Mouse (Mus musculus): Measurements from ENCODE around the gene Rhbdf2. TPM values are rescaled to one million over a fixed set of nuclear protein-coding genes. Genes with fewer than 3 reads are reported as not detected.

Gene Rhbdf2
- polyA plus RNA-seq, 1 experiment from 2014 or later: 12.8 TPM

- Histone ChIP-seq H3K4me1 (ENCODE audit: insufficient read depth, low read length) (peaks cover 42% of the 10 kb centered on the region), H3K9me3 (ENCODE audit: low read length) (no peaks in the 10 kb centered on the region), H3K9ac (replicated peaks; ENCODE audit: low read length) (peak overlapping the region; percentile 36; the same call in 1 of the 2 replicates), H3K27me3 (ENCODE audit: insufficient read depth, low read length) (0 out of 2 replicates have a peak, but pooled peaks cover 6% of the 10 kb centered on the region), H3K4me3 (ENCODE audit: low read length) (no peak overlapping the region), H3K27ac (ENCODE audit: low read length) (no peak overlapping the region; the same call in 1 of the 2 replicates), H3K36me3 (ENCODE audit: insufficient read depth, low read length) (no peaks in the 10 kb centered on the region), H3K4me2 (replicated peaks; ENCODE audit: low read depth, low read length) (0 out of 2 replicates have a peak overlapping the region, but pooled peaks have one; percentile 1)
- ATAC-seq (ENCODE audit: low FRiP score, low TSS enrichment): peak; percentile 2; the same call in 1 of the 2 replicates
- 14% methylated on average over 13 of the region's 13 CpGs for WGBS
Measured at GRCm38 (mm10) chr11:116661291-116661947, 34.6 kb upstream of the Rhbdf2 start.

GRCm38 (mm10) chr11:116660181-116660580 is 33.4 kb upstream of the Rhbdf2 start:
- H3K4me1 ChIP-seq (ENCODE audit: insufficient read depth, low read length): peaks cover 42% of the 10 kb centered on the region
- H3K9me3 ChIP-seq (ENCODE audit: low read length): no peaks in the 10 kb centered on the region
- 75% methylated on average over 9 of the region's 9 CpGs for WGBS

GRCm38 (mm10) chr11:116659027-116659621 is 32.3 kb upstream of the Rhbdf2 start:
- WGBS: 77% methylated on average over 15 of the region's 15 CpGs
- H3K9me3 ChIP-seq (ENCODE audit: low read length): no peaks in the 10 kb centered on the region
- ATAC-seq (ENCODE audit: low FRiP score, low TSS enrichment): no peak
- H3K27ac ChIP-seq (ENCODE audit: low read length): no peak overlapping the region
- no peak overlapping the region for H3K4me3 ChIP-seq (ENCODE audit: low read length)
- H3K4me1 ChIP-seq (ENCODE audit: insufficient read depth, low read length): peaks cover 46% of the 10 kb centered on the region
- peaks cover 14% of the 10 kb centered on the region for H3K27me3 ChIP-seq (ENCODE audit: insufficient read depth, low read length)
- H3K9ac ChIP-seq (replicated peaks; ENCODE audit: low read length): no peak overlapping the region
- H3K4me2 ChIP-seq (replicated peaks; ENCODE audit: low read depth, low read length): no peak overlapping the region
- H3K36me3 ChIP-seq (ENCODE audit: insufficient read depth, low read length): no peaks in the 10 kb centered on the region

More at GRCm38 (mm10) chr11:116660181-116660580, 33.4 kb upstream of the Rhbdf2 start:
- ATAC-seq (ENCODE audit: low FRiP score, low TSS enrichment): no peak
- H3K27me3 ChIP-seq (ENCODE audit: insufficient read depth, low read length): 0 out of 2 replicates have a peak, but pooled peaks cover 6% of the 10 kb centered on the region
- H3K4me3 ChIP-seq (ENCODE audit: low read length): no peak overlapping the region
- H3K36me3 ChIP-seq (ENCODE audit: insufficient read depth, low read length): no peaks in the 10 kb centered on the region
- no peak overlapping the region for H3K9ac ChIP-seq (replicated peaks; ENCODE audit: low read length)
- no peak overlapping the region for H3K27ac ChIP-seq (ENCODE audit: low read length)
- no peak overlapping the region for H3K4me2 ChIP-seq (replicated peaks; ENCODE audit: low read depth, low read length)

GRCm38 (mm10) chr11:116658238-116658637 is 31.4 kb upstream of the Rhbdf2 start:
- ATAC-seq (ENCODE audit: low FRiP score, low TSS enrichment): peak; percentile 28; the same call in 1 of the 2 replicates
- WGBS: 58% methylated on average over 10 of the region's 10 CpGs
- Histone ChIP-seq H3K36me3 (ENCODE audit: insufficient read depth, low read length) (no peaks in the 10 kb centered on the region), H3K4me1 (ENCODE audit: insufficient read depth, low read length) (peaks cover 52% of the 10 kb centered on the region), H3K9ac (replicated peaks; ENCODE audit: low read length) (0 out of 2 replicates have a peak overlapping the region, but pooled peaks have one; percentile 46), H3K4me3 (ENCODE audit: low read length) (no peak overlapping the region), H3K9me3 (ENCODE audit: low read length) (no peaks in the 10 kb centered on the region), H3K4me2 (replicated peaks; ENCODE audit: low read depth, low read length) (peak overlapping the region; percentile 49), H3K27ac (ENCODE audit: low read length) (peak overlapping the region; percentile 82), H3K27me3 (ENCODE audit: insufficient read depth, low read length) (peaks cover 20% of the 10 kb centered on the region)

- Histone ChIP-seq H3K36me3 (ENCODE audit: insufficient read depth, low read length) (no peaks in the 10 kb centered on the region), H3K9me3 (ENCODE audit: low read length) (no peaks in the 10 kb centered on the region), H3K4me2 (replicated peaks; ENCODE audit: low read depth, low read length) (peak overlapping the region; percentile 49), H3K27ac (ENCODE audit: low read length) (peak overlapping the region; percentile 82), H3K27me3 (ENCODE audit: insufficient read depth, low read length) (peaks cover 23% of the 10 kb centered on the region), H3K4me1 (ENCODE audit: insufficient read depth, low read length) (peaks cover 47% of the 10 kb centered on the region), H3K4me3 (ENCODE audit: low read length) (peak overlapping the region; percentile 40), H3K9ac (replicated peaks; ENCODE audit: low read length) (peak overlapping the region; percentile 59; the same call in 1 of the 2 replicates)
- WGBS: 14% methylated on average over 22 of the region's 22 CpGs
- peak; percentile 90 for ATAC-seq (ENCODE audit: low FRiP score, low TSS enrichment)
Measured at GRCm38 (mm10) chr11:116657311-116658223, 30.7 kb upstream of the Rhbdf2 start.

GRCm38 (mm10) chr11:116656348-116657191 is 29.8 kb upstream of the Rhbdf2 start:
- Histone ChIP-seq H3K9ac (replicated peaks; ENCODE audit: low read length) (no peak overlapping the region; the same call in 1 of the 2 replicates), H3K36me3 (ENCODE audit: insufficient read depth, low read length) (no peaks in the 10 kb centered on the region), H3K4me2 (replicated peaks; ENCODE audit: low read depth, low read length) (no peak overlapping the region; the same call in 1 of the 2 replicates), H3K4me3 (ENCODE audit: low read length) (no peak overlapping the region), H3K4me1 (ENCODE audit: insufficient read depth, low read length) (peaks cover 37% of the 10 kb centered on the region), H3K27ac (ENCODE audit: low read length) (no peak overlapping the region), H3K9me3 (ENCODE audit: low read length) (no peaks in the 10 kb centered on the region), H3K27me3 (ENCODE audit: insufficient read depth, low read length) (peaks cover 26% of the 10 kb centered on the region)
- WGBS: 75% methylated on average over 16 of the region's 16 CpGs
- no peak for ATAC-seq (ENCODE audit: low FRiP score, low TSS enrichment)

- WGBS: 6% methylated on average over 28 of the region's 28 CpGs
- no peak within 1 kb of the TSS for H3K27ac ChIP-seq (ENCODE audit: low read length)
- peak within 1 kb of the TSS; percentile 60 for H3K4me3 ChIP-seq (ENCODE audit: low read length)
- H3K9ac ChIP-seq (replicated peaks; ENCODE audit: low read length): peak within 1 kb of the TSS; percentile 68
- peaks cover 26% of the 10 kb centered on the region for H3K27me3 ChIP-seq (ENCODE audit: insufficient read depth, low read length)
- no peak for ATAC-seq (ENCODE audit: low FRiP score, low TSS enrichment)
- H3K4me1 ChIP-seq (ENCODE audit: insufficient read depth, low read length): peaks cover 29% of the 10 kb centered on the region
- H3K9me3 ChIP-seq (ENCODE audit: low read length): no peaks in the 10 kb centered on the region
- H3K4me2 ChIP-seq (replicated peaks; ENCODE audit: low read depth, low read length): peak within 1 kb of the TSS; percentile 98
- no peaks in the 10 kb centered on the region for H3K36me3 ChIP-seq (ENCODE audit: insufficient read depth, low read length)
Measured at GRCm38 (mm10) chr11:116654255-116654821, 27.5 kb upstream of the Rhbdf2 start, which contains the start of gene Cygb. TSS of gene Cygb (minus strand) at chr11:116654313.

GRCm38 (mm10) chr11:116653709-116654221 is 26.9 kb upstream of the Rhbdf2 start:
- H3K4me1 ChIP-seq (ENCODE audit: insufficient read depth, low read length): peaks cover 34% of the 10 kb centered on the region
- no peak overlapping the region for H3K27ac ChIP-seq (ENCODE audit: low read length)
- no peaks in the 10 kb centered on the region for H3K9me3 ChIP-seq (ENCODE audit: low read length)
- H3K4me2 ChIP-seq (replicated peaks; ENCODE audit: low read depth, low read length): peak overlapping the region; percentile 98
- peak overlapping the region; percentile 60 for H3K4me3 ChIP-seq (ENCODE audit: low read length)
- no peaks in the 10 kb centered on the region for H3K36me3 ChIP-seq (ENCODE audit: insufficient read depth, low read length)
- under 1% methylated on average over 47 of the region's 47 CpGs for WGBS
- ATAC-seq (ENCODE audit: low FRiP score, low TSS enrichment): no peak
- H3K9ac ChIP-seq (replicated peaks; ENCODE audit: low read length): peak overlapping the region; percentile 68
- peaks cover 26% of the 10 kb centered on the region for H3K27me3 ChIP-seq (ENCODE audit: insufficient read depth, low read length)

Data from kidney, embryonic 16.5 days (tissue).